Mouse (Mus musculus) layer of hippocampus, adult 9-11 months (tissue): ENCODE results near the gene Smok2a.
"Not testable (repeated sequence)": the region's sequence is repeated elsewhere in the genome, so short reads cannot be mapped to it uniquely, and the experiment has no call there.

Experiments
- DNase-seq: peaks from one replicate; pipeline ENCODE4 v3.0.0; 2022

The Smok2a gene

DNA sequence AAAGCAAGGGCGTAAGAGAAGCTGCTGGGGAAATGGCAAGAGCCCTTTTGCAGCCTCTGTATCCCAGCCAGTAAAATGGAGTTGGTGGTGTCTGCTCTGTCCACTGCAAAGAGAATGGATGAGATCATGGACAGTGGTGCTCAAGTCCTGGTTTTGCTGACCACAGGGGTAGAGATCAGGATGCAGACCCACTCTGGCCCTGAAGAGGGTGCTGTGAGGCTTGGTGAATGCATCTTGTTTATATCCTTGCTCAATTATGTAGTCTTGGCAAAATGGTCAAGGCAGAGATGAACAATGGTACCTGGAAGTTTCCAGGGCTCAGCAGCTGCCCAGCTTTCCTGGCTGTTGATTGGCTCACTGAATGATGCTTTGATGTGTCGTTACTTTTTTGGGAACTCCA is 5.4 kb upstream of the Smok2a start:
- no peak for DNase-seq

DNA sequence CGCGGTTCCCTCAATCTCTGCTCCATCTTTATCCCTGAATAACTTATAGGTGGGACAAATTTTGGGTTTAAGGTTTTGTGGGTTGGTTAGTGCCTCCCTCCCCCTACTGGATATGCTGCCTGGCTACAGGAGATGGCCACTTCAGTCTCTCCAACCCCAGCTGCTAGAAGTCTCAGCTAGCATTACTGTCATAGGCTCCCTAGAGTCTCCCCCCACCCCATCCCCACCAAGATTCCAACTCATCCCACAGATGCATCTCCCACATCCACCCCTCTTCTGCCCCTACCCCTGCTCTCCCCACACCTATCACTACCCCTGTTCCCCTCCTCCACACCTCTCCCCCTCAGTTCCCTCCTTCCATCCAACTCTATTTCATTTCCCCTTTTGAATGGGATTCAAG is 933 bp downstream of the Smok2a start:
- not testable (repeated sequence) for DNase-seq

DNA sequence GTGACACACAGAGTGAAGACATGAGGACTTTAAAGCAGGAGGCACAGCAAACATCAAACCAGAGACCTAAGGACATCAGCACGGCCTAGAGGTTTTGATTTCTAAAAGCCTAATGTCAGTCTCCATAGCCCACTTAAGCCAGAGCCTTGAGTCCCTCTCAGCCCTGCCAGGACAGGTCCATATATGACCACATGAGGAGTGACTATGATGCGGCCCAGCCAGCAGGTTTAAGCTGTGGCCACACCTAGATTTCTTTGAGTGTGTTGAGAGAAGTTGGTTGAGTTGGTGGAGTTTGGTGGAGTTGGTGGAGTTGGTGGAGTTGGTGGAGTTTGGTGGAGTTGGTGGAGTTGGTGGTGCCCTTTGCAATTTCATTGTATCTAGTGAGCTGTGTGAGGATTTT is 9.0 kb downstream of the Smok2a start, which contains the start of gene Smok2b:
Gene Smok2b (plus strand): TSS at position 301 of the 400 bp plus-strand sequence.
- not testable (repeated sequence) for DNase-seq

DNA sequence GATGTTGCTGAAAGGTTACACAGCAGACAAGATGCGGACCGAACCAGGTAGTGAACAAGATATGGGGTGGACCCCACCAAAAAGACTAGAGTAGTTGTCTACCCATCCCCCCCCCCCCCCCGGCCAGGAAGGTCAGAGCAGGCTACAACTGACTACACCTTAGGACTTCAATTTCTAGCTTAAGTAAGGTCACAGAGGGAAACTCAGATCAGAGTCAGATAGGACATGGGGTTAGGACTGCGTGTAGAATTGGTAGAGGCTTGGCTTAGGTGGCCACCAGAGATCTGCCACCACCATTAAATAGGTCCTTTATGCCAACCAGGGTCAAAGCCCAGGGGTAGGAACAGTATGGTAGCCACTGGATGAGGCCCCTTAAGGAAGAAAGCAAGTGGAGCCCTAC is 18.5 kb downstream of the Smok2a start:
- DNase-seq = not testable (repeated sequence)

DNA sequence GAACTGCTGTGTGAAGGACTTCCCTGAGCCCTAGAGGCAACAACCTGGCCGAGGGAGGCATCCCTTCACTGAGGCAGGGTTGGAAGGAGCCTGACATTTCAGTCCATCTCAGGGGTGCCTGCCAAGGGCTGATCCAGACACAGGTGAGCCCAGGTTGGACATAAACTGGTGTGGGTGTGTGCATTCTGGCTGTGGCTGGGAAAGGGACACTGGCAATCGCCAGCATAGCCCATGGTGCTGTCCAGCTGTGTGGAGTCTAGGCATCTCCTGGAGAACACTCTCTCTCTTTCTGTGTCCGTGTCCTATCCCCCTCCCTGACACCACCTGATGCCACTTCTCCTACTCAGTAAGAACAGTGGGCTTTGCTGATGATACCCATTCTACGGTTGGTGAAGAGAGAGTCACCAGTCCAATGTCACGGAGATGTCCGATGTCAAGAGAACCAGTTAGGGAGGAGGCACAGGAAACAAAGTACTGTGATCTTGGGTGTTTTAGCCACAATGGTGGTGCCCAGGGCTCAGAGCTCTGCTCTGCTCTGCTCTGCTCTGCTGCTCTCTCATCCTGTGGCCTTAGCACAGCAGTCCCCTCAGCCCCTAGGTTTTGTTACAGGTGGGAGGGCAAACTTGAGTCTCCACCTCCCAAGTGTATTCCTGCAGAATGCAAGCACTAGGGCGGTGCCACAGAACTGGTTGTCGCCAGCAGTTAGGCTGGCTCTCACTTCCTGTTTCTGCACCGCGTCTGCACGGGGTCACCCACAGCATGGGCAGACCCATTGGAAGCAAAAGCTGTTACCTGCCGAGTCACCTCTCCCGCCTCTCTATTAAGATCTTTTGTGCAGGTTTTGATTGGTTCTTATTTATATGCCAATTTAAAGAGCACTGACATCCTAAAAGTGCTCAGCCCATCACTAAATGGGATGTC is 20.1 kb downstream of the Smok2a start:
- not testable (repeated sequence) for DNase-seq

DNA sequence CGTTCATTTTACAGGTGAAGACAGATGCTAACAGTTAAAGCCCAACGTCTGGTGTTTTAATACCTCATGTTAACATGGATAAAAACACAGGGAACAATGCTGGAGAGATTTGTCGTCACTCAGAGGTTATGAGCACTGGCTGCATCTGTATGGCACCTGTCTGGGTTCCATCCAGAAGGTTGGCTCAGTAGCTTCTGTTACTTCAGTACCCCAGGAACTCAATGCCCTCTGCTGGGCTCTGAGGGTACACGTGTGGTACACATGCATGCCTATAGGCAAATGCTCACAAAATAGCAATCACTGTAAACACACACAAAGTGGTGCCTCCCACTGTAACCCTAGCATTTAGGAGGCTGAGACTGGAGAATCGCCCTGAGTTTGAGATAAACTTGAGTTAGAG is 33.8 kb downstream of the Smok2a start:
- DNase-seq = not testable (repeated sequence)
